Mouse (Mus musculus) layer of hippocampus, adult 9-11 months (tissue): ENCODE data around the gene Mtf1.
A peak's percentile ranks its signal among the peaks of the same experiment; 100 is the strongest.

Experiments used
- DNase-seq: peaks from one replicate; pipeline ENCODE4 v3.0.0; 2022

Mtf1 gene

GRCm38 (mm10) chr4:124802309-124803260, 681 bp downstream of the Mtf1 start:
- peak; percentile 97 for DNase-seq

- no peak for DNase-seq
These were observed 1.5 kb downstream of the Mtf1 start for GRCm38 (mm10) chr4:124803406-124803805.

- DNase-seq = no peak
These were observed 6.6 kb downstream of the Mtf1 start for GRCm38 (mm10) chr4:124808511-124808910.

- DNase-seq = no peak
These were observed 7.4 kb downstream of the Mtf1 start for GRCm38 (mm10) chr4:124809136-124809883.

- DNase-seq = no peak
These were observed 8.2 kb downstream of the Mtf1 start for GRCm38 (mm10) chr4:124810056-124810455.

- DNase-seq = peak; percentile 83
These were observed 9.6 kb downstream of the Mtf1 start for GRCm38 (mm10) chr4:124811347-124811975.

- DNase-seq = no peak
These were observed 14.0 kb downstream of the Mtf1 start for GRCm38 (mm10) chr4:124815901-124816300.

GRCm38 (mm10) chr4:124817803-124818202, 15.9 kb downstream of the Mtf1 start:
- peak; percentile 34 for DNase-seq

- DNase-seq = no peak
These were observed 16.9 kb downstream of the Mtf1 start for GRCm38 (mm10) chr4:124818832-124819231.

- no peak for DNase-seq
These were observed 23.1 kb downstream of the Mtf1 start for GRCm38 (mm10) chr4:124824967-124825366.

- no peak for DNase-seq
These were observed 23.6 kb downstream of the Mtf1 start for GRCm38 (mm10) chr4:124825371-124825965.

GRCm38 (mm10) chr4:124829671-124830070, 27.8 kb downstream of the Mtf1 start:
- DNase-seq = no peak

- no peak for DNase-seq
These were observed 30.9 kb downstream of the Mtf1 start for GRCm38 (mm10) chr4:124832796-124833195.

- DNase-seq = no peak
These were observed 36.3 kb downstream of the Mtf1 start for GRCm38 (mm10) chr4:124838035-124838700.

- DNase-seq = no peak
These were observed 39.1 kb downstream of the Mtf1 start for GRCm38 (mm10) chr4:124840998-124841397.

- no peak for DNase-seq
These were observed 41.6 kb downstream of the Mtf1 start for GRCm38 (mm10) chr4:124843493-124843892.

GRCm38 (mm10) chr4:124847573-124847972, 45.7 kb downstream of the Mtf1 start:
- DNase-seq = peak; percentile 85

- DNase-seq = peak; percentile 86
These were observed 47.8 kb downstream of the Mtf1 start for GRCm38 (mm10) chr4:124849631-124850260.

- DNase-seq = peak; percentile 94
These were observed 48.5 kb downstream of the Mtf1 start, which contains the start of gene Yrdc for GRCm38 (mm10) chr4:124850261-124850913. Yrdc (plus strand) TSS chr4:124850679.

- DNase-seq = peak; percentile 78
These were observed 49.2 kb downstream of the Mtf1 start, which contains the start of gene 1110065P20Rik for GRCm38 (mm10) chr4:124850933-124851658. 1110065P20Rik (minus strand) TSS chr4:124851196.
